Mouse (Mus musculus) skeletal muscle tissue, adult 2 months (tissue): Measurements from ENCODE around the gene Aco2.
"Not testable (repeated sequence)": the region's sequence is repeated elsewhere in the genome, so short reads cannot be mapped to it uniquely, and the experiment has no call there.

Experiments used
- DNase-seq: peaks from one replicate; pipeline ENCODE4 v3.0.0-alpha.2; 2012; ENCODE audit warnings: low read depth, low spot score

Gene Aco2

GRCm38 (mm10) chr15:81879531-81880401, 7.7 kb downstream of the Aco2 start:
- DNase-seq, result no peak

- no peak for DNase-seq
Measured at GRCm38 (mm10) chr15:81882348-81882747, 10.2 kb downstream of the Aco2 start.

- DNase-seq, result no peak
Measured at GRCm38 (mm10) chr15:81885418-81885934, 13.4 kb downstream of the Aco2 start.

- DNase-seq, result no peak
Measured at GRCm38 (mm10) chr15:81886795-81887550, 14.9 kb downstream of the Aco2 start.

GRCm38 (mm10) chr15:81889175-81889574, 17.1 kb downstream of the Aco2 start:
- DNase-seq, result peak; percentile 64

- DNase-seq, result no peak
Measured at GRCm38 (mm10) chr15:81891140-81891802, 19.2 kb downstream of the Aco2 start.

GRCm38 (mm10) chr15:81891822-81892580, 19.9 kb downstream of the Aco2 start:
- no peak for DNase-seq

- DNase-seq, result no peak
Measured at GRCm38 (mm10) chr15:81894002-81894401, 21.9 kb downstream of the Aco2 start.

GRCm38 (mm10) chr15:81896407-81896806, 24.3 kb downstream of the Aco2 start:
- no peak for DNase-seq

GRCm38 (mm10) chr15:81897607-81898285, 25.6 kb downstream of the Aco2 start:
- no peak for DNase-seq

GRCm38 (mm10) chr15:81898751-81899150, 26.6 kb downstream of the Aco2 start:
- DNase-seq, result no peak

GRCm38 (mm10) chr15:81904939-81905338, 32.8 kb downstream of the Aco2 start:
- no peak for DNase-seq

GRCm38 (mm10) chr15:81907953-81908352, 35.8 kb downstream of the Aco2 start:
- DNase-seq, result no peak

GRCm38 (mm10) chr15:81908767-81909166, 36.7 kb downstream of the Aco2 start:
- not testable (repeated sequence) for DNase-seq

- DNase-seq, result peak; percentile 78
Measured at GRCm38 (mm10) chr15:81912498-81912897, 40.4 kb downstream of the Aco2 start.

GRCm38 (mm10) chr15:81914668-81915067, 42.6 kb downstream of the Aco2 start:
- DNase-seq, result no peak

- DNase-seq, result no peak
Measured at GRCm38 (mm10) chr15:81915663-81916062, 43.6 kb downstream of the Aco2 start.

- DNase-seq, result no peak
Measured at GRCm38 (mm10) chr15:81917201-81917600, 45.1 kb downstream of the Aco2 start.

GRCm38 (mm10) chr15:81917621-81918463, 45.7 kb downstream of the Aco2 start:
- peak; percentile 72 for DNase-seq

GRCm38 (mm10) chr15:81919062-81919461, 47.0 kb downstream of the Aco2 start:
- DNase-seq, result no peak
